Mouse (Mus musculus): ENCODE results near the gene Snx29.
"Not testable (repeated sequence)": the region's sequence is repeated elsewhere in the genome, so short reads cannot be mapped to it uniquely, and the experiment has no call there.

Snx29 gene

GRCm38 (mm10) chr16:11550043-11550725, 227.5 kb downstream of the Snx29 start:
- DNase-seq = no peak

- DNase-seq = no peak
Measured at GRCm38 (mm10) chr16:11561714-11562113, 239.0 kb downstream of the Snx29 start.

- DNase-seq = no peak
Measured at GRCm38 (mm10) chr16:11563846-11564245, 241.1 kb downstream of the Snx29 start.

- DNase-seq = no peak
Measured at GRCm38 (mm10) chr16:11565126-11565525, 242.4 kb downstream of the Snx29 start.

- DNase-seq = no peak
Measured at GRCm38 (mm10) chr16:11567594-11567993, 244.9 kb downstream of the Snx29 start.

GRCm38 (mm10) chr16:11568095-11568494, 245.4 kb downstream of the Snx29 start:
- DNase-seq = no peak

GRCm38 (mm10) chr16:11568601-11569000, 245.9 kb downstream of the Snx29 start:
- DNase-seq = no peak

GRCm38 (mm10) chr16:11569127-11569526, 246.4 kb downstream of the Snx29 start:
- no peak for DNase-seq

GRCm38 (mm10) chr16:11570072-11570471, 247.4 kb downstream of the Snx29 start:
- DNase-seq = no peak

- no peak for DNase-seq
Measured at GRCm38 (mm10) chr16:11574517-11574916, 251.8 kb downstream of the Snx29 start.

- not testable (repeated sequence) for DNase-seq
Measured at GRCm38 (mm10) chr16:11575733-11576132, 253.0 kb downstream of the Snx29 start.

GRCm38 (mm10) chr16:11577541-11578255, 255.0 kb downstream of the Snx29 start:
- no peak for DNase-seq

- DNase-seq = peak; percentile 18
Measured at GRCm38 (mm10) chr16:11579676-11580098, 257.0 kb downstream of the Snx29 start.

- DNase-seq = no peak
Measured at GRCm38 (mm10) chr16:11583941-11584639, 261.4 kb downstream of the Snx29 start.

GRCm38 (mm10) chr16:11588689-11589088, 266.0 kb downstream of the Snx29 start:
- no peak for DNase-seq

- DNase-seq = no peak
Measured at GRCm38 (mm10) chr16:11589336-11589735, 266.6 kb downstream of the Snx29 start.

- DNase-seq = no peak
Measured at GRCm38 (mm10) chr16:11589782-11590695, 267.3 kb downstream of the Snx29 start.

GRCm38 (mm10) chr16:11596599-11596998, 273.9 kb downstream of the Snx29 start:
- DNase-seq = no peak

- no peak for DNase-seq
Measured at GRCm38 (mm10) chr16:11597769-11598168, 275.1 kb downstream of the Snx29 start.

- no peak for DNase-seq
Measured at GRCm38 (mm10) chr16:11599523-11599922, 276.8 kb downstream of the Snx29 start.

- no peak for DNase-seq
Measured at GRCm38 (mm10) chr16:11601336-11602082, 278.8 kb downstream of the Snx29 start.
